ENCODE assay signal across 7 mouse cellular contexts in the genomic region with DNA sequence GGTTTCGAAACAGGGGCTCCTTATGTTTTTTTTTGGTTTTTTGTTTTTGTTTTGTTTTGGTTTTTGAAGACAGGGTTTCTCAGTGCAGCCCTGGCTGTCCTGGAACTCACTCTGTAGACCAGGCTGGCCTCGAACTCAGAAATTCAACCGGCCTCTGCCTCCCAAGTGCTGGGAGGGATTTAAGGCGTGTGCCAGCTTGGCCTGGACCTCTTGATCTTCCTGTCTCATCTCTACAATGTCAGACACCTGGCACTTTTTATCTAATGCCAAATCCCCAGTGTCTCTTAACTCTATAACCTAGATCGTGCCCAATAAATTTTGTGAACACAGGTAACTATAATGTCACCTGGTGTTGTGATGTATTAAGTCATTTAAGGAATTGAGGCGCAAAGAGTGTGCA. TPM values are rescaled to one million over a fixed set of nuclear protein-coding genes. Genes with fewer than 3 reads are reported as not detected.
DNase-seq lines count a peak whose midpoint lies in the region; ATAC-seq lines count a peak whose summit lies in the region.

No protein-coding gene starts in this region.

- DNase-seq in lung, adult 18-20 months = no peak
- no peak for DNase-seq in limb, embryonic 10.5 days (ENCODE audit: low spot score)
- no peak for DNase-seq in adrenal gland, adult 8-10 months
- DNase-seq in T-cell, adult 2 months (ENCODE audit: low spot score) = no peak

- WGBS in lung, embryonic 15.5 days = 74% methylated on average over 6 of the region's 6 CpGs
- WGBS in forebrain, embryonic 12.5 days = 83% methylated on average over 6 of the region's 6 CpGs
- WGBS in limb, embryonic 10.5 days = 85% methylated on average over 6 of the region's 6 CpGs
- WGBS in neural tube, embryonic 15.5 days = 79% methylated on average over 6 of the region's 6 CpGs

- H3K4me2 ChIP-seq in lung, embryonic 15.5 days = peak overlapping the region; percentile 96
- H3K4me2 ChIP-seq in forebrain, embryonic 12.5 days = peak overlapping the region; percentile 73
- H3K4me2 ChIP-seq in neural tube, embryonic 15.5 days = peak overlapping the region; percentile 97

- peak overlapping the region; percentile 50 for H3K9ac ChIP-seq in lung, embryonic 15.5 days
- H3K9ac ChIP-seq in forebrain, embryonic 12.5 days = peak overlapping the region; percentile 82
- peak overlapping the region; percentile 65 for H3K9ac ChIP-seq in neural tube, embryonic 15.5 days (replicated peaks)

- H3K36me3 ChIP-seq in lung, embryonic 15.5 days = peaks cover 33% of the 10 kb centered on the region
- peaks cover 38% of the 10 kb centered on the region for H3K36me3 ChIP-seq in forebrain, embryonic 12.5 days (replicated peaks)
- H3K36me3 ChIP-seq in limb, embryonic 10.5 days = peaks cover 72% of the 10 kb centered on the region
- H3K36me3 ChIP-seq in neural tube, embryonic 15.5 days = peaks cover 10% of the 10 kb centered on the region

- H3K27me3 ChIP-seq in lung, embryonic 15.5 days = no peaks in the 10 kb centered on the region
- H3K27me3 ChIP-seq in forebrain, embryonic 12.5 days = no peaks in the 10 kb centered on the region
- no peaks in the 10 kb centered on the region for H3K27me3 ChIP-seq in limb, embryonic 10.5 days (ENCODE audit: low read depth, poor library complexity, severe bottlenecking)
- no peaks in the 10 kb centered on the region for H3K27me3 ChIP-seq in neural tube, embryonic 15.5 days (replicated peaks)

- peaks cover 9% of the 10 kb centered on the region for H3K4me1 ChIP-seq in lung, embryonic 15.5 days
- H3K4me1 ChIP-seq in forebrain, embryonic 12.5 days = peaks cover 15% of the 10 kb centered on the region
- peaks cover 18% of the 10 kb centered on the region for H3K4me1 ChIP-seq in limb, embryonic 10.5 days
- H3K4me1 ChIP-seq in neural tube, embryonic 15.5 days = peaks cover 20% of the 10 kb centered on the region

- H3K4me3 ChIP-seq in lung, embryonic 15.5 days = peak overlapping the region; percentile 53
- H3K4me3 ChIP-seq in forebrain, embryonic 12.5 days (replicated peaks) = peak overlapping the region; percentile 56
- H3K4me3 ChIP-seq in limb, embryonic 10.5 days = peak overlapping the region; percentile 64
- peak overlapping the region; percentile 63 for H3K4me3 ChIP-seq in neural tube, embryonic 15.5 days (replicated peaks)

- no peaks in the 10 kb centered on the region for H3K9me3 ChIP-seq in lung, embryonic 15.5 days
- no peaks in the 10 kb centered on the region for H3K9me3 ChIP-seq in forebrain, embryonic 12.5 days
- H3K9me3 ChIP-seq in limb, embryonic 10.5 days (replicated peaks) = no peaks in the 10 kb centered on the region
- H3K9me3 ChIP-seq in neural tube, embryonic 15.5 days (replicated peaks) = no peaks in the 10 kb centered on the region

- peak overlapping the region; percentile 91 for H3K27ac ChIP-seq in lung, embryonic 15.5 days
- no peak overlapping the region for H3K27ac ChIP-seq in forebrain, embryonic 12.5 days
- H3K27ac ChIP-seq in limb, embryonic 10.5 days = peak overlapping the region; percentile 91; the same call in 1 of the 2 replicates
- peak overlapping the region; percentile 96 for H3K27ac ChIP-seq in neural tube, embryonic 15.5 days (replicated peaks)

- ATAC-seq in lung, embryonic 15.5 days (ENCODE audit: borderline replicate concordance, extremely low read depth, low FRiP score, low TSS enrichment) = no peak
- no peak for ATAC-seq in forebrain, embryonic 12.5 days (ENCODE audit: low FRiP score)
- ATAC-seq in neural tube, embryonic 15.5 days (ENCODE audit: low FRiP score) = no peak

RNA-seq across cellular contexts. Expression of a gene that starts 7.2 kb away (rescaled TPM):
- polyA plus RNA-seq in lung, embryonic 15.5 days (2015; fragmentation: Nextera tagmentation; extraction: Ambion mirVana) = 161 and 190 TPM in 2 replicates
- 208 and 224 TPM in 2 replicates for polyA plus RNA-seq in forebrain, embryonic 12.5 days (2016; fragmentation: Nextera tagmentation; extraction: Ambion mirVana)
- 340 and 453 TPM in 2 replicates for polyA plus RNA-seq in limb, embryonic 10.5 days (2016; fragmentation: Nextera tagmentation; extraction: Ambion mirVana)
- polyA plus RNA-seq in neural tube, embryonic 15.5 days (2015; fragmentation: Nextera tagmentation; extraction: Ambion mirVana) = 128 and 136 TPM in 2 replicates
- total RNA-seq in adrenal gland, adult 8-10 months (2022) = 10 to 100 TPM; 28.2 to 36.5 (median 31.6) TPM

RNA-seq across cellular contexts. Expression of a gene that starts 9.3 kb away (rescaled TPM):
- polyA plus RNA-seq in lung, embryonic 15.5 days (2015; fragmentation: Nextera tagmentation; extraction: Ambion mirVana) = 61.9 and 63.0 TPM in 2 replicates
- 53.3 and 60.3 TPM in 2 replicates for polyA plus RNA-seq in forebrain, embryonic 12.5 days (2016; fragmentation: Nextera tagmentation; extraction: Ambion mirVana)
- polyA plus RNA-seq in limb, embryonic 10.5 days (2016; fragmentation: Nextera tagmentation; extraction: Ambion mirVana) = 70.6 and 73.6 TPM in 2 replicates
- polyA plus RNA-seq in neural tube, embryonic 15.5 days (2015; fragmentation: Nextera tagmentation; extraction: Ambion mirVana) = 72.3 and 83.5 TPM in 2 replicates
- 10 to 100 TPM; 32.9 to 46.1 (median 39.7) TPM for total RNA-seq in adrenal gland, adult 8-10 months (2022)

RNA-seq across cellular contexts. Expression of a gene that starts 20.4 kb away (rescaled TPM):
- 21.7 and 28.9 TPM in 2 replicates for polyA plus RNA-seq in lung, embryonic 15.5 days (2015; fragmentation: Nextera tagmentation; extraction: Ambion mirVana)
- 42.6 and 43.4 TPM in 2 replicates for polyA plus RNA-seq in forebrain, embryonic 12.5 days (2016; fragmentation: Nextera tagmentation; extraction: Ambion mirVana)
- 27.0 and 29.9 TPM in 2 replicates for polyA plus RNA-seq in limb, embryonic 10.5 days (2016; fragmentation: Nextera tagmentation; extraction: Ambion mirVana)
- polyA plus RNA-seq in neural tube, embryonic 15.5 days (2015; fragmentation: Nextera tagmentation; extraction: Ambion mirVana) = 15.8 and 40.6 TPM in 2 replicates
- total RNA-seq in adrenal gland, adult 8-10 months (2022) = 10 to 100 TPM in 2 of 4 experiments, 1 to 10 TPM in 2; 9.1 to 11.2 (median 10.3) TPM

RNA-seq across cellular contexts. Expression of a gene that starts 20.5 kb away (rescaled TPM):
- 36.8 and 37.4 TPM in 2 replicates for polyA plus RNA-seq in lung, embryonic 15.5 days (2015; fragmentation: Nextera tagmentation; extraction: Ambion mirVana)
- polyA plus RNA-seq in forebrain, embryonic 12.5 days (2016; fragmentation: Nextera tagmentation; extraction: Ambion mirVana) = 77.6 and 80.2 TPM in 2 replicates
- polyA plus RNA-seq in limb, embryonic 10.5 days (2016; fragmentation: Nextera tagmentation; extraction: Ambion mirVana) = 74.2 and 74.9 TPM in 2 replicates
- polyA plus RNA-seq in neural tube, embryonic 15.5 days (2015; fragmentation: Nextera tagmentation; extraction: Ambion mirVana) = 47.5 and 48.8 TPM in 2 replicates
- total RNA-seq in adrenal gland, adult 8-10 months (2022) = 10 to 100 TPM; 11.6 to 19.5 (median 15.0) TPM

RNA-seq across cellular contexts. Expression of a gene that starts 20.5 kb away (rescaled TPM):
- 66.9 and 69.3 TPM in 2 replicates for polyA plus RNA-seq in lung, embryonic 15.5 days (2015; fragmentation: Nextera tagmentation; extraction: Ambion mirVana)
- 73.7 and 81.6 TPM in 2 replicates for polyA plus RNA-seq in forebrain, embryonic 12.5 days (2016; fragmentation: Nextera tagmentation; extraction: Ambion mirVana)
- 89.7 and 93.9 TPM in 2 replicates for polyA plus RNA-seq in limb, embryonic 10.5 days (2016; fragmentation: Nextera tagmentation; extraction: Ambion mirVana)
- polyA plus RNA-seq in neural tube, embryonic 15.5 days (2015; fragmentation: Nextera tagmentation; extraction: Ambion mirVana) = 67.5 and 73.1 TPM in 2 replicates
- total RNA-seq in adrenal gland, adult 8-10 months (2022) = 100 to 1,000 TPM in 1 of 4 experiments, 10 to 100 TPM in 3; 44.5 to 105 (median 76.5) TPM
